Mouse (Mus musculus): ENCODE measurements around the gene Lrrc15. TPM values are rescaled to one million over a fixed set of nuclear protein-coding genes. Genes with fewer than 3 reads are reported as not detected.
A peak's percentile ranks its signal among the peaks of the same experiment; 100 is the strongest.

Gene Lrrc15
- polyA plus RNA-seq, 1 experiment from 2014 or later, result 0.24 TPM

GRCm38 (mm10) chr16:30302686-30303085 lies 19.6 kb upstream of the Lrrc15 start:
- Histone ChIP-seq H3K9ac (no peak overlapping the region), H3K27ac (replicated peaks) (no peak overlapping the region), H3K9me3 (no peaks in the 10 kb centered on the region), H3K4me3 (no peak overlapping the region), H3K27me3 (replicated peaks) (peaks cover 74% of the 10 kb centered on the region), H3K4me2 (no peak overlapping the region), H3K36me3 (no peaks in the 10 kb centered on the region), H3K4me1 (no peaks in the 10 kb centered on the region)
- no peak for ATAC-seq (ENCODE audit: extremely low read depth, insufficient number of reproducible peaks, low FRiP score, low TSS enrichment)
- WGBS, result 73% methylated on average over 6 of the region's 6 CpGs

- no peak for ATAC-seq (ENCODE audit: extremely low read depth, insufficient number of reproducible peaks, low FRiP score, low TSS enrichment)
Observed at GRCm38 (mm10) chr16:30299711-30300277, 16.7 kb upstream of the Lrrc15 start.

GRCm38 (mm10) chr16:30297450-30297849 lies 14.4 kb upstream of the Lrrc15 start:
- no peak for ATAC-seq (ENCODE audit: extremely low read depth, insufficient number of reproducible peaks, low FRiP score, low TSS enrichment)
- Histone ChIP-seq H3K27me3 (replicated peaks) (peaks cover 25% of the 10 kb centered on the region), H3K9me3 (no peaks in the 10 kb centered on the region), H3K9ac (no peak overlapping the region), H3K36me3 (no peaks in the 10 kb centered on the region), H3K27ac (replicated peaks) (no peak overlapping the region), H3K4me3 (no peak overlapping the region), H3K4me1 (no peaks in the 10 kb centered on the region), H3K4me2 (no peak overlapping the region)
- WGBS, result 77% methylated on average over 7 of the region's 7 CpGs

More at GRCm38 (mm10) chr16:30299711-30300277, 16.7 kb upstream of the Lrrc15 start:
- Histone ChIP-seq H3K4me1 (no peaks in the 10 kb centered on the region), H3K4me3 (no peak overlapping the region), H3K27ac (replicated peaks) (no peak overlapping the region), H3K9me3 (no peaks in the 10 kb centered on the region), H3K9ac (no peak overlapping the region), H3K4me2 (no peak overlapping the region), H3K27me3 (replicated peaks) (peaks cover 48% of the 10 kb centered on the region), H3K36me3 (no peaks in the 10 kb centered on the region)
- WGBS, result 58% methylated on average over 10 of the region's 10 CpGs

- H3K4me2 ChIP-seq, result no peak overlapping the region
- no peak overlapping the region for H3K27ac ChIP-seq (replicated peaks)
- H3K36me3 ChIP-seq, result no peaks in the 10 kb centered on the region
- H3K9me3 ChIP-seq, result no peaks in the 10 kb centered on the region
- WGBS, result 73% methylated on average over 11 of the region's 11 CpGs
- H3K27me3 ChIP-seq (replicated peaks), result peaks cover 18% of the 10 kb centered on the region
- no peak for ATAC-seq (ENCODE audit: extremely low read depth, insufficient number of reproducible peaks, low FRiP score, low TSS enrichment)
- H3K4me3 ChIP-seq, result no peak overlapping the region
- H3K4me1 ChIP-seq, result no peaks in the 10 kb centered on the region
- H3K9ac ChIP-seq, result no peak overlapping the region
Observed at GRCm38 (mm10) chr16:30296601-30297275, 13.7 kb upstream of the Lrrc15 start.

GRCm38 (mm10) chr16:30295106-30295505 lies 12.1 kb upstream of the Lrrc15 start:
- no peak overlapping the region for H3K4me2 ChIP-seq
- H3K27ac ChIP-seq (replicated peaks), result no peak overlapping the region
- no peak overlapping the region for H3K9ac ChIP-seq
- no peaks in the 10 kb centered on the region for H3K36me3 ChIP-seq
- H3K4me1 ChIP-seq, result no peaks in the 10 kb centered on the region
- H3K4me3 ChIP-seq, result no peak overlapping the region
- no peak for ATAC-seq (ENCODE audit: extremely low read depth, insufficient number of reproducible peaks, low FRiP score, low TSS enrichment)
- H3K9me3 ChIP-seq, result no peaks in the 10 kb centered on the region
- H3K27me3 ChIP-seq (replicated peaks), result peaks cover 5% of the 10 kb centered on the region; the same call in 1 of the 2 replicates
- WGBS, result 80% methylated on average over 7 of the region's 7 CpGs

GRCm38 (mm10) chr16:30290436-30290835 lies 7.4 kb upstream of the Lrrc15 start:
- 60% methylated on average over 6 of the region's 6 CpGs for WGBS
- no peaks in the 10 kb centered on the region for H3K4me1 ChIP-seq
- no peaks in the 10 kb centered on the region for H3K36me3 ChIP-seq
- H3K4me2 ChIP-seq, result no peak overlapping the region
- H3K9ac ChIP-seq, result no peak overlapping the region
- no peak overlapping the region for H3K4me3 ChIP-seq
- ATAC-seq (ENCODE audit: extremely low read depth, insufficient number of reproducible peaks, low FRiP score, low TSS enrichment), result no peak
- peaks cover 21% of the 10 kb centered on the region for H3K27me3 ChIP-seq (replicated peaks)
- H3K27ac ChIP-seq (replicated peaks), result no peak overlapping the region
- H3K9me3 ChIP-seq, result no peaks in the 10 kb centered on the region

GRCm38 (mm10) chr16:30285701-30286100 lies 2.6 kb upstream of the Lrrc15 start:
- H3K9ac ChIP-seq, result no peak overlapping the region
- no peak overlapping the region for H3K4me2 ChIP-seq
- H3K4me1 ChIP-seq, result peaks cover 16% of the 10 kb centered on the region
- peaks cover 68% of the 10 kb centered on the region for H3K27me3 ChIP-seq (replicated peaks)
- ATAC-seq (ENCODE audit: extremely low read depth, insufficient number of reproducible peaks, low FRiP score, low TSS enrichment), result no peak
- H3K4me3 ChIP-seq, result no peak overlapping the region
- no peak overlapping the region for H3K27ac ChIP-seq (replicated peaks)
- no peaks in the 10 kb centered on the region for H3K9me3 ChIP-seq
- 54% methylated on average over 4 of the region's 4 CpGs for WGBS
- H3K36me3 ChIP-seq, result no peaks in the 10 kb centered on the region

- 2% methylated on average over 15 of the region's 15 CpGs for WGBS
- no peaks in the 10 kb centered on the region for H3K36me3 ChIP-seq
- H3K4me1 ChIP-seq, result peaks cover 20% of the 10 kb centered on the region
- peak overlapping the region; percentile 68 for H3K4me2 ChIP-seq
- ATAC-seq (ENCODE audit: extremely low read depth, insufficient number of reproducible peaks, low FRiP score, low TSS enrichment), result no peak
- peak overlapping the region; percentile 68 for H3K9ac ChIP-seq
- H3K9me3 ChIP-seq, result no peaks in the 10 kb centered on the region
- H3K4me3 ChIP-seq, result peak overlapping the region; percentile 30
- H3K27me3 ChIP-seq (replicated peaks), result peaks cover 71% of the 10 kb centered on the region
- no peak overlapping the region for H3K27ac ChIP-seq (replicated peaks)
Observed at GRCm38 (mm10) chr16:30283743-30284337, 784 bp upstream of the Lrrc15 start.

- 18% methylated on average over 4 of the region's 4 CpGs for WGBS
- Histone ChIP-seq H3K27me3 (replicated peaks) (peaks cover 58% of the 10 kb centered on the region), H3K9ac (no peak overlapping the region), H3K4me2 (no peak overlapping the region), H3K27ac (replicated peaks) (no peak overlapping the region), H3K9me3 (no peaks in the 10 kb centered on the region), H3K36me3 (no peaks in the 10 kb centered on the region), H3K4me3 (no peak overlapping the region), H3K4me1 (peaks cover 24% of the 10 kb centered on the region)
- ATAC-seq (ENCODE audit: extremely low read depth, insufficient number of reproducible peaks, low FRiP score, low TSS enrichment), result no peak
Observed at GRCm38 (mm10) chr16:30280676-30281297, 2.3 kb downstream of the Lrrc15 start.

GRCm38 (mm10) chr16:30278406-30278805 lies 4.7 kb downstream of the Lrrc15 start:
- Histone ChIP-seq H3K36me3 (no peaks in the 10 kb centered on the region), H3K9me3 (no peaks in the 10 kb centered on the region), H3K27ac (replicated peaks) (no peak overlapping the region), H3K9ac (no peak overlapping the region), H3K27me3 (replicated peaks) (peaks cover 42% of the 10 kb centered on the region), H3K4me3 (no peak overlapping the region), H3K4me1 (peaks cover 26% of the 10 kb centered on the region), H3K4me2 (no peak overlapping the region)
- ATAC-seq (ENCODE audit: extremely low read depth, insufficient number of reproducible peaks, low FRiP score, low TSS enrichment), result no peak
- WGBS, result 77% methylated on average over 11 of the region's 11 CpGs

GRCm38 (mm10) chr16:30275558-30276340 lies 7.3 kb downstream of the Lrrc15 start:
- no peak for ATAC-seq (ENCODE audit: extremely low read depth, insufficient number of reproducible peaks, low FRiP score, low TSS enrichment)
- 71% methylated on average over 15 of the region's 15 CpGs for WGBS
- no peak overlapping the region for H3K9ac ChIP-seq

More at GRCm38 (mm10) chr16:30275558-30276340, 7.3 kb downstream of the Lrrc15 start:
- Histone ChIP-seq H3K36me3 (no peaks in the 10 kb centered on the region), H3K27me3 (replicated peaks) (peaks cover 18% of the 10 kb centered on the region), H3K4me2 (no peak overlapping the region), H3K27ac (replicated peaks) (no peak overlapping the region), H3K4me3 (no peak overlapping the region), H3K9me3 (no peaks in the 10 kb centered on the region), H3K4me1 (peaks cover 29% of the 10 kb centered on the region)
